Mouse (Mus musculus): ENCODE results near the gene Mrpl55. TPM values are rescaled to one million over a fixed set of nuclear protein-coding genes. Genes with fewer than 3 reads are reported as not detected.

Gene Mrpl55
- total and polyA plus RNA-seq, 3 experiments: 110 to 117 (median 113) TPM

DNA sequence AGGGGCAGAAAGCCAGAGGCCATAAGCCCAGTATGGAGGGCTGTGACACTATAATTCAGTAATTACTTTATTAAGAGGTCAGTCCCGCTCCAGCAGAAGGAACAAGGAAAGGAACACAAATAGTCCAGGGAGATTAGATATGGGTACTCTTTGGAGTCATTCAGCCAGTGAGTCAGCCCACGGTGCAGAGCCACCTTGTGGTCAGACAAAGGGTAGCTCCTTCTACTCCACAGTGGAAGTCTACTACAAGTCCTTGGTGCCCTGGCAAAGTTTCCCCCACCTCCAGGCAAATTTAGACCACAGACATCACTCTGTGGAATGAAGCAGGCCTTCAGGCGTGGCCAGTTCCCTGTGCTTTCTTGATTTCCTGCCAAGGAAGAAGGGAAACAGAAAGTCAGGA, 18.5 kb upstream of the Mrpl55 start:
- intact Hi-C loops (cut with DNase I): loop anchor here (2.0 kb wide), 1 partner anchor 23 kb away; no protein-coding TSS in a partner anchor
- Histone ChIP-seq H3K9ac (ENCODE audit: low read depth, low read length) (no peak overlapping the region), H3K27ac (peak overlapping the region; percentile 78), H3K4me3 (no peak overlapping the region), H3K4me1 (ENCODE audit: control insufficient read depth, insufficient read depth, low read length) (peaks cover 6% of the 10 kb centered on the region), H3K79me2 (replicated peaks; ENCODE audit: control insufficient read depth, insufficient read depth, low read length) (no peaks in the 10 kb centered on the region), H3K36me3 (ENCODE audit: control insufficient read depth, insufficient read depth, low read length) (no peaks in the 10 kb centered on the region), H3K27me3 (ENCODE audit: control insufficient read depth, insufficient read depth, low read length) (no peaks in the 10 kb centered on the region)
- WGBS: 5% methylated on average over 3 of the region's 3 CpGs
- TF ChIP-seq CTCF (IDR thresholded peaks at IDR 0.05): peak; percentile 95
- peak; percentile 82; the same call in 1 of the 2 replicates for TF ChIP-seq EP300 (IDR thresholded peaks at IDR 0.05; ENCODE audit: insufficient read depth, low read depth, low read length)
- no peak for TF ChIP-seq POLR2A (IDR thresholded peaks at IDR 0.05; ENCODE audit: insufficient read depth, low read depth, low read length)
- peak; percentile 68 to 75 for DNase-seq

DNA sequence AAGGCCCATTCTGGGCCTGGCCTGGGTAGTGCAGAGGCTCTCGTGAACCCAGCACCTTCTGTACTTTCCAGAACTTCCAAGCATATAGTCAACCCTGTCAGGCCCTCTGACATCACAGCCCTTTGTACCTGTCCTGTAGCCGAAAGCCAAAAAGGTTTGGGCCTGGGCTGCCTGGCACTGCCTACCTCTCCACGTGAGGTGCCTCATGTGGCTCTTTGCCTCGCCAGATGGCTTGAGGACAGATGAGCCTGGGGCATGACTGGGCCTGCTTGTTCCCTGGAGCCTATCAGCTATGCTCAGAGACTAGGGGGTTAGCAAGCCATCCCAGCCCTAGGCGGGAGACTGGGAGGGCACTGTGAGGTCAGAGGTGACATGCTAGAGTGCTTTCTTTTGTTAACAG, 16.8 kb upstream of the Mrpl55 start:
- Histone ChIP-seq H3K79me2 (replicated peaks; ENCODE audit: control insufficient read depth, insufficient read depth, low read length) (no peaks in the 10 kb centered on the region; the same call in 1 of the 2 replicates), H3K36me3 (ENCODE audit: control insufficient read depth, insufficient read depth, low read length) (no peaks in the 10 kb centered on the region), H3K27me3 (ENCODE audit: control insufficient read depth, insufficient read depth, low read length) (no peaks in the 10 kb centered on the region), H3K27ac (no peak overlapping the region), H3K4me1 (ENCODE audit: control insufficient read depth, insufficient read depth, low read length) (peaks cover 6% of the 10 kb centered on the region), H3K9ac (ENCODE audit: low read depth, low read length) (no peak overlapping the region), H3K4me3 (no peak overlapping the region)
- WGBS: 85% methylated on average over 5 of the region's 5 CpGs
- intact Hi-C loops (cut with DNase I): no loop called here
- TF ChIP-seq EP300 (IDR thresholded peaks at IDR 0.05; ENCODE audit: insufficient read depth, low read depth, low read length): no peak
- no peak for TF ChIP-seq CTCF (IDR thresholded peaks at IDR 0.05)
- TF ChIP-seq POLR2A (IDR thresholded peaks at IDR 0.05; ENCODE audit: insufficient read depth, low read depth, low read length): no peak
- DNase-seq: no peak

DNA sequence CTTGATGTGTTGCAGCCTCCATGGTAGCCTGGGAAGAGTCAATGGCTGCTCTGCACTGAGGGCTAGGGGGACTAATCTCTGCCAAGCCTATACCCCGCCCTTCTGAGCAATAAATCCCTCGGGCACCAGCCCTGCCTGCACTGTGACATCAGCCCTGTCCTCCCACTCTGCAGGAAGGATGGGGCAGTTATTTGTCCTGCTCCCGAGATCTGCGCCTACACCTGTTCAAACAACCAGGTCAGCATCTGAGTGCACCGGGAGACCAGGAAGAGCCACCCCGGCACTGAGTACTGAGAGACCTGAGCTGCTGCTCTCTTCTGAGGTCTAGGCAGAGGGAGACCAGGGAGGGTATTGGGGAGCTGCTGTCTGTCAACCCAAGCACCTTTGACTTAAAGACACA, 14.6 kb upstream of the Mrpl55 start:
- 67% methylated on average over 6 of the region's 6 CpGs for WGBS

DNA sequence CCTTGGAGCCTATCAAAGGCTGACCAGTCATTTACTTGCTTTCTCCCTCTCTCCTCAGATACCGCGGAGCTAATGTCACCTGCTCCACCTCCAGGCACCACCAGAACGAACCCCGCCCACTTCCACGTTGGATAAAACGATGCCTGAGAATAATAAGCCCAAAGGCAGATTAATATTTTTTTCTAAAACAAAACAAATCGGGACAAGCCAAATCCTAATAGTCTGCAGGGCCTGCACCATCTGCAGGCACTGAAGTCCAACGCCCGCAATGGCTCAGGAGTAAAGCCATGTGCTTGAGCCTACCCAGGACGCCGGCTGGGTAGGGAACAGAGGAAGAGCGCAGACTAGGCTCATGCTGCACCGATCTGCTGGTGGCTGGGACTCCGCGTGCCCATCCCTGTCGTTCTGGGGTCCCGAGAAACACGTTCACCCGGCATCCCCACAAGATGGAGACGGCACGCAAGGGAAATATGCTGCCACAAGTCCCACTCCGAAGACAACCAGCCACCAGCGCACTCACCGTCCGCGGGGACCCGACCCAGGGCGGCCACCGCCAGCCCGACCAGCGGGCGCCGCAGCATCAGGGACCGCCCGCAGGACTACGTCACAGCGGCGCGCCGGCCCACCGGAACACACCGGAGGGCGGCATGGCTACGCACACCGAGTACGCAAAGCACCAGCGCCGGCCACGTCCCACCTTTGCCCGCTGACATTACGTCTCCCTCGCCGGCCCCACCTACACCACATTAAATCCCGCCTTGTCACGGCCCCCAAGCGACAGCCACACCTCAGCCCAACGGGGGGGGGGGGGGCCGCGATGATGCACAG, 10.8 kb upstream of the Mrpl55 start:
- TF ChIP-seq CTCF (IDR thresholded peaks at IDR 0.05) (peak; percentile 14; the same call in 1 of the 2 replicates), EP300 (IDR thresholded peaks at IDR 0.05; ENCODE audit: insufficient read depth, low read depth, low read length) (no peak), POLR2A (IDR thresholded peaks at IDR 0.05; ENCODE audit: insufficient read depth, low read depth, low read length) (peak; percentile 79)
- H3K27ac ChIP-seq: peak overlapping the region; percentile 89
- no peaks in the 10 kb centered on the region for H3K36me3 ChIP-seq (ENCODE audit: control insufficient read depth, insufficient read depth, low read length)
- no peaks in the 10 kb centered on the region; the same call in 1 of the 2 replicates for H3K79me2 ChIP-seq (replicated peaks; ENCODE audit: control insufficient read depth, insufficient read depth, low read length)
- DNase-seq: peak; percentile 93 to 95
- under 1% methylated on average over 59 of the region's 59 CpGs for WGBS
- peaks cover 5% of the 10 kb centered on the region for H3K4me1 ChIP-seq (ENCODE audit: control insufficient read depth, insufficient read depth, low read length)
- intact Hi-C loops (cut with DNase I): loop anchor here (1.0 to 5.0 kb wide), 3 partner anchors 11 to 36 kb away; partner anchors contain the start of genes Arf1, Iba57 and Mrpl55
- peak overlapping the region; percentile 69 for H3K4me3 ChIP-seq
- peak overlapping the region; percentile 75 for H3K9ac ChIP-seq (ENCODE audit: low read depth, low read length)
- no peaks in the 10 kb centered on the region for H3K27me3 ChIP-seq (ENCODE audit: control insufficient read depth, insufficient read depth, low read length)

More for the DNA sequence above, 14.6 kb upstream of the Mrpl55 start:
- Histone ChIP-seq H3K79me2 (replicated peaks; ENCODE audit: control insufficient read depth, insufficient read depth, low read length) (no peaks in the 10 kb centered on the region; the same call in 1 of the 2 replicates), H3K36me3 (ENCODE audit: control insufficient read depth, insufficient read depth, low read length) (no peaks in the 10 kb centered on the region), H3K4me1 (ENCODE audit: control insufficient read depth, insufficient read depth, low read length) (peaks cover 11% of the 10 kb centered on the region), H3K9ac (ENCODE audit: low read depth, low read length) (no peak overlapping the region), H3K27ac (no peak overlapping the region), H3K4me3 (no peak overlapping the region), H3K27me3 (ENCODE audit: control insufficient read depth, insufficient read depth, low read length) (no peaks in the 10 kb centered on the region)
- no peak for DNase-seq
- intact Hi-C loops (cut with DNase I): loop anchor here (2.0 kb wide), 1 partner anchor 89 kb away; no protein-coding TSS in a partner anchor
- TF ChIP-seq POLR2A (IDR thresholded peaks at IDR 0.05; ENCODE audit: insufficient read depth, low read depth, low read length) (no peak), EP300 (IDR thresholded peaks at IDR 0.05; ENCODE audit: insufficient read depth, low read depth, low read length) (no peak), CTCF (IDR thresholded peaks at IDR 0.05) (no peak)

DNA sequence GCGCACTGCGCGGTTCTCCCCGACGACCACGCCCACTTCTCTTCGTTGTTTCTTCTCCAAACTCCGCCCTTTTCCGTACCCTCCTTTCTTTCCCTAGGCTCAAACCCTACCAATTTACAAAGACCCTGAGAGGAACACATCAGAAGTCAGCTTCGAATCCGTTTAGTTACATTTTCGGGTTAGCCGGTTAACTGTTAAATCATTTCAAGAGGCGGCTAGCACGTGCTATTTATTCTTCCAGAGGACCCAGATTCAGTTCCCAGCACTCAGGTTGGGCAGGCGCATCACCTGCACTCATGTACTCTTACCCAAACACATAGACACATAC, 10.3 kb upstream of the Mrpl55 start, which contains the start of gene Guk1:
TSS of gene Guk1 (minus strand) at position 154 of the 328 bp plus-strand sequence.
- Histone ChIP-seq H3K9ac (ENCODE audit: low read depth, low read length) (peak within 1 kb of the TSS; percentile 75), H3K4me3 (peak within 1 kb of the TSS; percentile 69), H3K27me3 (ENCODE audit: control insufficient read depth, insufficient read depth, low read length) (no peaks in the 10 kb centered on the region), H3K79me2 (replicated peaks; ENCODE audit: control insufficient read depth, insufficient read depth, low read length) (no peaks in the 10 kb centered on the region; the same call in 1 of the 2 replicates), H3K4me1 (ENCODE audit: control insufficient read depth, insufficient read depth, low read length) (peaks cover 5% of the 10 kb centered on the region), H3K36me3 (ENCODE audit: control insufficient read depth, insufficient read depth, low read length) (no peaks in the 10 kb centered on the region), H3K27ac (peak within 1 kb of the TSS; percentile 89)
- intact Hi-C loops (cut with DNase I): loop anchor here (5.0 kb wide), 1 partner anchor 35 kb away; the partner anchor contains the start of gene Arf1
- DNase-seq: no peak
- no peak for TF ChIP-seq POLR2A (IDR thresholded peaks at IDR 0.05; ENCODE audit: insufficient read depth, low read depth, low read length)
- no peak for TF ChIP-seq EP300 (IDR thresholded peaks at IDR 0.05; ENCODE audit: insufficient read depth, low read depth, low read length)
- no peak for TF ChIP-seq CTCF (IDR thresholded peaks at IDR 0.05)
- 4% methylated on average over 16 of the region's 16 CpGs for WGBS

- Histone ChIP-seq H3K36me3 (ENCODE audit: control insufficient read depth, insufficient read depth, low read length) (no peaks in the 10 kb centered on the region), H3K27ac (no peak overlapping the region), H3K79me2 (replicated peaks; ENCODE audit: control insufficient read depth, insufficient read depth, low read length) (no peaks in the 10 kb centered on the region), H3K4me3 (no peak overlapping the region), H3K9ac (ENCODE audit: low read depth, low read length) (no peak overlapping the region), H3K27me3 (ENCODE audit: control insufficient read depth, insufficient read depth, low read length) (no peaks in the 10 kb centered on the region), H3K4me1 (ENCODE audit: control insufficient read depth, insufficient read depth, low read length) (peaks cover 1% of the 10 kb centered on the region)
- DNase-seq: no peak
- TF ChIP-seq EP300 (IDR thresholded peaks at IDR 0.05; ENCODE audit: insufficient read depth, low read depth, low read length): no peak
- no peak for TF ChIP-seq POLR2A (IDR thresholded peaks at IDR 0.05; ENCODE audit: insufficient read depth, low read depth, low read length)
- TF ChIP-seq CTCF (IDR thresholded peaks at IDR 0.05): no peak
- intact Hi-C loops (cut with DNase I): no loop called here
These were observed 6.1 kb upstream of the Mrpl55 start for GRCm38 (mm10) chr11:59196230-59196629.

Measured in heart, adult 2 months (tissue).